7 mouse cellular contexts compared by ENCODE assay signal in genomic region chr10:52690992-52691731, GRCm38 (mm10). TPM values are rescaled to one million over a fixed set of nuclear protein-coding genes. Genes with fewer than 3 reads are reported as not detected.
A peak's percentile ranks its signal among the peaks of the same experiment; 100 is the strongest.
DNase-seq lines count a peak whose midpoint lies in the region; ATAC-seq and TF ChIP-seq lines count a peak whose summit lies in the region.

No protein-coding gene starts in this region.

- intact Hi-C loops in left cerebral cortex, adult 2 months (cut with DNase I) = loop anchor here (2.0 to 10.0 kb wide), 4 partner anchors 158 to 614 kb away; partner anchors contain the start of gene Nus1

- peak overlapping the region; percentile 69 for H3K4me3 ChIP-seq in embryonic facial prominence, embryonic 12.5 days
- peak overlapping the region; percentile 93 for H3K4me3 ChIP-seq in left cerebral cortex, adult 2 months
- peak overlapping the region; percentile 98 for H3K4me3 ChIP-seq in midbrain, embryonic 15.5 days

- H3K4me2 ChIP-seq in embryonic facial prominence, embryonic 12.5 days (replicated peaks) = peak overlapping the region; percentile 87
- H3K4me2 ChIP-seq in midbrain, embryonic 15.5 days = peak overlapping the region; percentile 82

- ATAC-seq in embryonic facial prominence, embryonic 12.5 days (ENCODE audit: insufficient number of reproducible peaks, insufficient read depth, low FRiP score, low TSS enrichment) = peak; percentile 50
- ATAC-seq in hematopoietic stem cell, adult 5-6 weeks (replicated peaks in 1 of 2; ENCODE audit: insufficient read depth in 1 of 2, low FRiP score in 2 of 2, low TSS enrichment in 1 of 2, low read depth in 1 of 2, poor library complexity in 2 of 2, severe bottlenecking in 2 of 2) = peak; percentile 31 to 35; a peak in 3 of 4 replicates
- ATAC-seq in midbrain, embryonic 15.5 days (replicated peaks) = peak; percentile 85
- no peak for ATAC-seq in activated CD4-positive, CD25-positive, alpha-beta regulatory T cell, adult 4 months

- no peaks in the 10 kb centered on the region for H3K9me3 ChIP-seq in embryonic facial prominence, embryonic 12.5 days
- no peaks in the 10 kb centered on the region for H3K9me3 ChIP-seq in midbrain, embryonic 15.5 days

- no peaks in the 10 kb centered on the region for H3K36me3 ChIP-seq in embryonic facial prominence, embryonic 12.5 days
- H3K36me3 ChIP-seq in midbrain, embryonic 15.5 days (replicated peaks) = no peaks in the 10 kb centered on the region

- WGBS in embryonic facial prominence, embryonic 12.5 days = 1% methylated on average over 43 of the region's 45 CpGs
- under 1% methylated on average over 45 of the region's 45 CpGs for WGBS in midbrain, embryonic 15.5 days

- no peaks in the 10 kb centered on the region for H3K27me3 ChIP-seq in embryonic facial prominence, embryonic 12.5 days
- H3K27me3 ChIP-seq in midbrain, embryonic 15.5 days (replicated peaks) = no peaks in the 10 kb centered on the region

- H3K4me1 ChIP-seq in embryonic facial prominence, embryonic 12.5 days = peaks cover 6% of the 10 kb centered on the region
- H3K4me1 ChIP-seq in midbrain, embryonic 15.5 days = peaks cover 18% of the 10 kb centered on the region

- H3K27ac ChIP-seq in embryonic facial prominence, embryonic 12.5 days = no peak overlapping the region
- H3K27ac ChIP-seq in left cerebral cortex, adult 2 months = peak overlapping the region; percentile 88
- H3K27ac ChIP-seq in midbrain, embryonic 15.5 days = peak overlapping the region; percentile 92

- H3K9ac ChIP-seq in embryonic facial prominence, embryonic 12.5 days = peak overlapping the region; percentile 71
- peak overlapping the region; percentile 99 for H3K9ac ChIP-seq in midbrain, embryonic 15.5 days

- no peak for TF ChIP-seq CTCF in left cerebral cortex, adult 2 months (IDR thresholded peaks at IDR 0.05)

- DNase-seq in urinary bladder, adult 2 months (ENCODE audit: low spot score) = peak; percentile 23
- DNase-seq in urinary bladder, postnatal 14 days (ENCODE audit: low spot score) = no peak
- peak; percentile 47 to 51 for DNase-seq in left cerebral cortex, adult 2 months (ENCODE audit: extremely low spot score in 1 of 2, low spot score in 2 of 2)

RNA-seq across cellular contexts. Expression of gene Slc35f1, which starts 0.8 kb away (rescaled TPM):
- 1.9 and 2.1 TPM in 2 replicates for polyA plus RNA-seq in urinary bladder, adult 2 months (2012; rRNA removed)
- 4.4 and 4.6 TPM in 2 replicates for polyA plus RNA-seq in embryonic facial prominence, embryonic 12.5 days (2016; fragmentation: Nextera tagmentation; extraction: Ambion mirVana)
- not detected in 2 replicates for total RNA-seq in hematopoietic stem cell, adult 5-6 weeks (2017)
- total RNA-seq in left cerebral cortex, adult 2 months (2021) = 10 to 100 TPM; 46.3 to 46.6 TPM
- polyA plus RNA-seq in midbrain, embryonic 15.5 days (2015; fragmentation: Nextera tagmentation; extraction: Ambion mirVana) = 47.3 and 49.7 TPM in 2 replicates
- polyA plus RNA-seq in activated CD4-positive, CD25-positive, alpha-beta regulatory T cell, adult 4 months (2017; shearing (Covaris generic)) = not detected
